Mouse (Mus musculus) heart, adult 18-20 months (tissue): Measurements from ENCODE around the gene Tulp4. TPM values are rescaled to one million over a fixed set of nuclear protein-coding genes. Genes with fewer than 3 reads are reported as not detected.
"Not testable (repeated sequence)": the region's sequence is repeated elsewhere in the genome, so short reads cannot be mapped to it uniquely, and the experiment has no call there.

Experiments
- DNase-seq, 2 experiments: peaks; one replicate each; pipeline ENCODE4 v3.0.0; 2021 to 2022; ENCODE audit warnings: mixed read lengths in 1 of 2
- microRNA-seq, 2 experiments: library from miRNA; unstranded; fragments of <30 nt; microRNA quantifications; one replicate each; pipeline ENCODE4 v1.2.0; 2022
- total RNA-seq, 2 experiments: library from RNA; stranded (reverse); gene quantifications; 2 replicates each; pipeline ENCODE4 v1.2.3; 2021

The Tulp4 gene
- total RNA-seq, 2 experiments from 2014 or later, result 97.1 to 99.3 TPM

DNA sequence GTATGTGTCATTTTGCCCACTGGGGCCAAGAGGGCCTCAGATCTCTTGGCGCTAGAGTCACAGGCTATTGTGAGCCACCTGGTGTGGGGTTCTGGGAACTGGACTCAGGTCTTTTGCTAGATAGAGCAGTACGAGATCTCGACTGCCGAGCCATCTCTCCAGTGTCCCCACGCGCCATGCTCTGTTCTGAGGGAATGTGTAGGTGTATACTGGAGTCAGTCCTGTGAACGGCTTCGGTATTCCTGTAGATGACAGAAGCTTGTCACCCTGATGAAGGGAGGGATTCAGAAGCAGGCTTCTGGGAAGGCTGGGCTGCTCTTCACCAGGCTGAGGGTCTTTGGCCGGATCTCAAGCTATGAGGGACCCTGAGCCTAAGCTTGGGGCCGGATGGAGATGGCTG, 173.5 kb downstream of the Tulp4 start:
- DNase-seq, result not testable (repeated sequence)

DNA sequence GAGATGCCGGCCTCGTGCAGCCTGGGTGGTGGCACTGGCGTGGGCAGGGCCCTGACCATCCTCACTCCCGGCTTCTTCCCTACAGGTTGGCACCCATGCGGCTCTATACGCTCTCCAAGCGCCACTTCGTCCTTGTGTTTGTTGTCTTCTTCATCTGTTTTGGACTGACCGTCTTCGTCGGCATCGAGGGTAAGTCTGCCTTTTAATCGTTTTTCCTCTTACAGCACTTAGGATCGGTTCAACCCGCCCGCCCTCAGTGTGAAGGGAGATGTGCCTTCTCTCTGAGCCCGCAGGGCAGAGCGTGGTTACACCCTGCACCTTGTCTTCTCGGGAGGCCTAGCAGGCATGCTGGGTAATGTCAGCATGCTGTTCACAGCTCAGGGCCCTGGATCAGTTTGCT, 174.3 kb downstream of the Tulp4 start:
- not testable (repeated sequence) for DNase-seq

DNA sequence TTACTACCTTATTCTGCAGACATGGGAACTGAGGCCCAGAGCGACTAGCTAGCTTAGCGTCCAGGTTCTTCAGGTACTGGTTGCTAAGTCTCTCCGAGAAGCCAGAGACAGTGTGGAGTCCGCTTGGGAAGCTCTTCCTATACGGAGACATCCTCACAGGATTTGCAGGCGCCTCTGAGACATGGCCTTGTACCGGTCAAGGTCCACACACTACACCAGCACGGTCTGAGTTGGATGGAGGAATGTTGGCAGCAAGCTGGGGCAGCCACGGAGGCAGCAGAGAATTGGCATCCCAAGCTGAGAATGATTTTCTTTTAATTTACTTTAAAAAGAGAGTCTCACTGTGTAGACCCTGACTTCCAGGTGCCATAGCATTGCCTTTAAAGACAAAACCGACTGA, 176.9 kb downstream of the Tulp4 start:
- DNase-seq, result not testable (repeated sequence)

DNA sequence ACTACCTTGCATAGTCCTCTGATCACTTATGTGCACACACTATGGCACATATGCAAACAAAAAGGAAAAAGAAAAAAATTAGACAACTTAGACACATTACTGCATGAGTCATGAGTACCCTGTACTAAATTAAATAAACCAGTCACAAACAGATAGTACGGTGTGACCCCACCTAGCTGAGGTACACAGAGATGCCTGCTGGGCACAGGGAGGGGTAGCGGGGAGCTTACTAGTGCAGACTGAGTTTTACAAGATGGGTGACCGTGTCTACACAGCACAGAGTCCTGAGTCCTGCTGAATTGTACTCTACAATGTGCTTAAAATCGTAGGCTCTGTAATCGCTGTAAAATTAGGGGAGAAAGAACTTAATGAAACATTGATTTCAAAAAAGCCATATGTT, 179.9 kb downstream of the Tulp4 start:
- not testable (repeated sequence) for DNase-seq

DNA sequence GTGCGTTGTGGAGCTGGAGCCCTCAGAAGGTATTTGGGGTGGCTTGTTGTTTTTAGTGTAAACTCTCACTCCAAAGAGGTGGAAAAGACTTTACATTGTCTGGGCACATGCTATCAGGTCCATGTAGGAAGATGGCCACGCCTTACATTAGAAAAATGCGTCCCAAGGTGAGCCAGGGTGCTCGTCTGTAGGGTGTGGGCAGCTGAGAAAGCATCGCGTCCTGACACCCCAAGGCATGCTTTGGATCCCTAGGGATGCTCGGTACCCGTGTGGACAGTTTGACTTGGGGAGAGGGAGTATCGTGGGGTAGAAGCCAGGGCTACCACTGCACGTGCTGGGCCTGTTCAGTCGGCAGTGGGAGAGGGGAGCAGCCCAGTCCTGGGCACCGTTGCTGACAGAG, 182.8 kb downstream of the Tulp4 start:
- DNase-seq, result not testable (repeated sequence)

DNA sequence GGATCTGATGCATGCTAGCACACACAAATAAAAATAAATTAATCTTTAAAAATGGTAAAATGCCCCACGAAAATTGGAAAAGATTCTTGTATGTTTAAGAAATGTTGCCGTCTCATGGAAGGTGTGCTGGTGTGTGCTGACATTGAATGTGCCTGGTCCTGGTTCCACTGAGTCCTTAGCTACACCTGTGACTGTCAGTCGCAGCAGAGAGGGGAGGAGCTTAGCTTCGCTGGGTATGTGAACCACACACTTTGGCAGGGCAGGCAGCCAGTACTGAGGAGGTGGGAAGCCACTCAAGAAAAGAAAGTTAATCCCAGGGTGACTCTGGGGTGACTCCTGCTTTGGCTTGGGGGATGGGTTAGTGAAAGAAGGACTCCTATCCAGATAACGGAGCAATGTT, 187.6 kb downstream of the Tulp4 start:
- DNase-seq, result not testable (repeated sequence)

DNA sequence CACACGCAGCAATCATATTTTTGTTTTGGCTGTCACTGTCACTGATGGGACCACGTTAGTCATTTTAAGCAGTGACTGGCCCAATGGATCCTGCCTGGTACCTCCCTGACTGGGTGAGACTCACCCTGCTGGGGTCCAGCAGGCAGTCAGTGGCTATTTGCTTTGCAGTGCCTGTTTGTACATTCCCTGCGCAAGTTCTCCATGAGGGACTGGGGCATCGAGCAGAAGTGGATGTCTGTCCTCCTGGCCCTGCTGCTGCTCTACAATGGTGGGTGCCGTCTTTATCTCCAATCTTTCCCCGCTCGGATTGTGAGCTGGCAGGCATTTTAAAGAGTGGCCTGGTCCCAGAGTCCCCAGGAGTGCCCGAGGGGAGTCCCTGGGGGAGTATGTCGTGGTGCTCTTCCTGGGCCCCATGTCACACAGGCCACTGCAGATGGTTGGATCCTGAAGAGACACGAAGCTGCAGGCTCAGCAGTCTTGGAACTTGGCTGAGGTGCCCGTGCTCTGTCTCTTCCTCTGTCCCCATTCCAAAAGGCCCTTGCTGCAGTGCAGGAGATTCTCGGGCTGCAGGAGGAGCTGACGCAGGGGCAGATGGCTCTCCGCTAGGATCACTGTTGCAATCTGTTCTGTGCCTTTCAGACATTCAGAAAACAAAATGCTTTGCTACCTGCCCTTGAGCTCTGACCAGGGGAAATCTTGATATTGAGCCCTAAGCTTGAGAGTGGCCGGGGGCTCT, 191.0 kb downstream of the Tulp4 start:
- not testable (repeated sequence) for DNase-seq

DNA sequence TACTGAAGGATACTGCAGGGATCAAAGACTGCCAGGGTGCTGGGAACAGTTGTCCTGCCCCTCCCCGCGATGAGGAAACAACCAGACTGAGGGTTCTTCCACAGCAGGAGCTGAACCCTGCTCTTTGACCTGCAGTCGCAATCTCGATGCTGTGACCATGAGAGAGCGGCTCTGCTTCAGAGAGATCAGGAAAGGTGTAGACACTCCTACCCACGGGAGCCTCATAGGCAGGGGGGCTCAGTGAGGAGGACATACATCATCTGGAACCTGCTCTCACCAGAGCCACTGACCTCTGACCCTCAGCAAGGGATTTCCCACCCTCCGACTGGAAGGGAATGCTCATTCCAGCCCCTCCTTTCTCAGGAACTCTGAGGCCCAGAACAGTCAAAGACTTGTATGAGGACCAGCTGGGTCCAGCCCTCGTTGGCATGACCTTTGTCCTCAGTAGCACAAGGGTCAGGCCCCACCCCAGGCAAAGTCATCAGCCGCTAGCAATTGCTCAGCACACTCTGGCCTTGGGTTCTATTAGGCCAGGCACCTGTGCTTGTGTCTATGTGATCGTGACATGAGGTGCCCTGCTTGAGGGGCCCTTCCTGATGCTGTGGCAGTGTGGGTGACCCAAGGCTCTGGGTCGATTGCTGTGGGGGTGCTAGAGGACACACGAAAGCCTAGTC, 194.1 kb downstream of the Tulp4 start:
- not testable (repeated sequence) for DNase-seq

Small RNA genes within 50 kb of the gene (microRNA-seq; reads per million reads assigned to microRNA genes)
- gene Gm22774, result 0 reads per million in 2 experiments

Other genes with a start within 250 kb of the Tulp4 start
- 10 to 100 TPM; 45.2 to 58.1 TPM for gene Synj2, start 165.2 kb upstream of the Tulp4 start, total RNA-seq
- 1 to 10 TPM; 6.4 to 7.5 TPM for gene Serac1, start 26.7 kb upstream of the Tulp4 start, total RNA-seq
- gene Gtf2h5, start 26.7 kb upstream of the Tulp4 start, total RNA-seq, result 10 to 100 TPM; 60.4 to 66.8 TPM
- 1 to 10 TPM; 7.3 to 7.8 TPM for gene Tmem181a, start 150.4 kb downstream of the Tulp4 start, total RNA-seq
- gene Dynlt1a, start 211.1 kb downstream of the Tulp4 start, total RNA-seq, result under 1 TPM; 0.87 to 0.99 TPM